Mouse (Mus musculus) kidney, embryonic 14.5 days (tissue): ENCODE measurements around the gene Slc1a2. TPM values are rescaled to one million over a fixed set of nuclear protein-coding genes. Genes with fewer than 3 reads are reported as not detected.
A peak's percentile ranks its signal among the peaks of the same experiment; 100 is the strongest.

Experiments
- ATAC-seq: fragments of 200-750 bp; cut with Nextera tagmentation; 2 replicates; pipeline ENCODE4 v1.8.0; 2017; ENCODE audit warnings: moderate number of reproducible peaks, mild to moderate bottlenecking, moderate TSS enrichment, moderate library complexity; ENCODE audit not compliant: low FRiP score, low TSS enrichment
- H3K27ac ChIP-seq: fragments of 300-500 bp; sonication (generic); 2 replicates; pipeline ENCODE4 v1.5.1; 2014; ENCODE audit warnings: low read depth, mild to moderate bottlenecking, low read length, moderate library complexity, mixed read lengths
- H3K27me3 ChIP-seq: fragments of 300-500 bp; sonication (generic); 2 replicates; pipeline ENCODE4 v1.6.1; 2014; ENCODE audit warnings: mild to moderate bottlenecking, low read length; ENCODE audit not compliant: control insufficient read depth, insufficient read depth
- H3K36me3 ChIP-seq: fragments of 300-500 bp; sonication (generic); 2 replicates; pipeline ENCODE4 v1.6.1; 2014; ENCODE audit warnings: low read length, mixed read lengths; ENCODE audit not compliant: control insufficient read depth, insufficient read depth
- H3K4me1 ChIP-seq: fragments of 300-500 bp; sonication (generic); 2 replicates; pipeline ENCODE4 v1.6.1; 2014; ENCODE audit warnings: low read length, mixed read lengths; ENCODE audit not compliant: control insufficient read depth, insufficient read depth
- H3K4me2 ChIP-seq: fragments of 300-500 bp; sonication (generic); replicated peaks from 2 replicates; pipeline ENCODE4 v1.6.1; 2014; ENCODE audit warnings: low read depth, mild to moderate bottlenecking, low read length
- H3K4me3 ChIP-seq: fragments of 300-500 bp; sonication (generic); 2 replicates; pipeline ENCODE4 v1.5.1; 2014; ENCODE audit warnings: mild to moderate bottlenecking, low read length
- H3K9ac ChIP-seq: fragments of 300-500 bp; sonication (generic); 2 replicates; pipeline ENCODE4 v1.6.1; 2014; ENCODE audit warnings: low read depth, mild to moderate bottlenecking, low read length, moderate library complexity
- H3K9me3 ChIP-seq: fragments of 300-500 bp; sonication (generic); 2 replicates; pipeline ENCODE4 v1.6.1; 2016; ENCODE audit warnings: low read length; ENCODE audit not compliant: control insufficient read depth
- WGBS: fragments of 180-500 bp; shearing (Covaris S2); extraction: QIAGEN DNeasy Blood & Tissue Kit; methylation state at CpG from one replicate; pipeline ENCODE4 v1.1.7; 2014; 5-methylcytosine and 5-hydroxymethylcytosine counted together
- polyA plus RNA-seq: library from polyadenylated mRNA; unstranded; fragments of >200 nt; fragmentation: Nextera tagmentation; extraction: Ambion mirVana; gene quantifications from 2 replicates; pipeline ENCODE4 v1.2.1, GENCODE M21; 2014

Gene Slc1a2
- polyA plus RNA-seq, 1 experiment from 2014 or later: 0.14 TPM

- no peak overlapping the region for H3K9ac ChIP-seq
- H3K9me3 ChIP-seq: no peaks in the 10 kb centered on the region
- no peak overlapping the region for H3K4me3 ChIP-seq
- H3K27me3 ChIP-seq: no peaks in the 10 kb centered on the region
- H3K27ac ChIP-seq: no peak overlapping the region
- no peak for ATAC-seq
- no peak overlapping the region for H3K4me2 ChIP-seq
- no peaks in the 10 kb centered on the region for H3K4me1 ChIP-seq
- H3K36me3 ChIP-seq: no peaks in the 10 kb centered on the region
- 94% methylated on average over 1 of the region's 1 CpGs for WGBS
Observed at GRCm38 (mm10) chr2:102801899-102802298, 143.4 kb downstream of the Slc1a2 start.

GRCm38 (mm10) chr2:102804109-102804508 lies 145.7 kb downstream of the Slc1a2 start:
- Histone ChIP-seq H3K27me3 (no peaks in the 10 kb centered on the region), H3K4me1 (no peaks in the 10 kb centered on the region), H3K27ac (no peak overlapping the region), H3K4me3 (no peak overlapping the region), H3K4me2 (no peak overlapping the region), H3K9ac (no peak overlapping the region), H3K36me3 (no peaks in the 10 kb centered on the region), H3K9me3 (no peaks in the 10 kb centered on the region)
- 47% methylated on average over 2 of the region's 2 CpGs for WGBS
- ATAC-seq: no peak

GRCm38 (mm10) chr2:102805283-102805682 lies 146.8 kb downstream of the Slc1a2 start:
- Histone ChIP-seq H3K9ac (no peak overlapping the region), H3K27ac (no peak overlapping the region), H3K4me1 (no peaks in the 10 kb centered on the region), H3K36me3 (no peaks in the 10 kb centered on the region), H3K4me2 (no peak overlapping the region), H3K27me3 (no peaks in the 10 kb centered on the region), H3K9me3 (no peaks in the 10 kb centered on the region), H3K4me3 (no peak overlapping the region)
- WGBS: 85% methylated on average over 6 of the region's 6 CpGs
- ATAC-seq: no peak

GRCm38 (mm10) chr2:102805761-102806496 lies 147.5 kb downstream of the Slc1a2 start:
- Histone ChIP-seq H3K4me3 (no peak overlapping the region), H3K9ac (no peak overlapping the region), H3K27me3 (no peaks in the 10 kb centered on the region), H3K27ac (no peak overlapping the region), H3K36me3 (no peaks in the 10 kb centered on the region), H3K9me3 (no peaks in the 10 kb centered on the region), H3K4me2 (no peak overlapping the region), H3K4me1 (no peaks in the 10 kb centered on the region)
- ATAC-seq: no peak
- 85% methylated on average over 4 of the region's 4 CpGs for WGBS

GRCm38 (mm10) chr2:102807633-102808032 lies 149.2 kb downstream of the Slc1a2 start:
- H3K9ac ChIP-seq: no peak overlapping the region
- H3K9me3 ChIP-seq: no peaks in the 10 kb centered on the region
- H3K4me2 ChIP-seq: no peak overlapping the region
- no peak for ATAC-seq
- H3K27ac ChIP-seq: no peak overlapping the region
- no peaks in the 10 kb centered on the region for H3K4me1 ChIP-seq
- no peaks in the 10 kb centered on the region for H3K36me3 ChIP-seq
- H3K4me3 ChIP-seq: no peak overlapping the region
- no peaks in the 10 kb centered on the region for H3K27me3 ChIP-seq
- WGBS: 42% methylated on average over 3 of the region's 3 CpGs

- Histone ChIP-seq H3K27ac (no peak overlapping the region), H3K9me3 (no peaks in the 10 kb centered on the region), H3K9ac (no peak overlapping the region), H3K27me3 (no peaks in the 10 kb centered on the region), H3K4me3 (no peak overlapping the region), H3K4me1 (no peaks in the 10 kb centered on the region), H3K36me3 (no peaks in the 10 kb centered on the region), H3K4me2 (no peak overlapping the region)
- WGBS: 72% methylated on average over 1 of the region's 1 CpGs
- no peak for ATAC-seq
Observed at GRCm38 (mm10) chr2:102809436-102809835, 151.0 kb downstream of the Slc1a2 start.

GRCm38 (mm10) chr2:102812756-102813155 lies 154.3 kb downstream of the Slc1a2 start:
- H3K36me3 ChIP-seq: no peaks in the 10 kb centered on the region

GRCm38 (mm10) chr2:102815289-102815809 lies 156.9 kb downstream of the Slc1a2 start:
- 13% methylated on average over 6 of the region's 6 CpGs for WGBS

More at GRCm38 (mm10) chr2:102812756-102813155, 154.3 kb downstream of the Slc1a2 start:
- Histone ChIP-seq H3K27ac (no peak overlapping the region), H3K4me3 (no peak overlapping the region), H3K4me2 (no peak overlapping the region), H3K27me3 (no peaks in the 10 kb centered on the region), H3K9me3 (no peaks in the 10 kb centered on the region), H3K4me1 (peaks cover 6% of the 10 kb centered on the region; the same call in 1 of the 2 replicates), H3K9ac (no peak overlapping the region)
- 59% methylated on average over 4 of the region's 4 CpGs for WGBS
- ATAC-seq: no peak

GRCm38 (mm10) chr2:102820225-102820711 lies 161.8 kb downstream of the Slc1a2 start:
- Histone ChIP-seq H3K27ac (no peak overlapping the region), H3K4me3 (no peak overlapping the region), H3K36me3 (no peaks in the 10 kb centered on the region), H3K27me3 (no peaks in the 10 kb centered on the region), H3K9ac (no peak overlapping the region), H3K4me2 (no peak overlapping the region), H3K4me1 (peaks cover 6% of the 10 kb centered on the region; the same call in 1 of the 2 replicates), H3K9me3 (no peaks in the 10 kb centered on the region)
- ATAC-seq: peak; percentile 70; the same call in 1 of the 2 replicates
- WGBS: 47% methylated on average over 5 of the region's 5 CpGs

More at GRCm38 (mm10) chr2:102815289-102815809, 156.9 kb downstream of the Slc1a2 start:
- Histone ChIP-seq H3K4me1 (peaks cover 6% of the 10 kb centered on the region; the same call in 1 of the 2 replicates), H3K27ac (peak overlapping the region; percentile 55; the same call in 1 of the 2 replicates), H3K9ac (no peak overlapping the region), H3K4me3 (no peak overlapping the region), H3K9me3 (no peaks in the 10 kb centered on the region), H3K36me3 (no peaks in the 10 kb centered on the region), H3K27me3 (no peaks in the 10 kb centered on the region), H3K4me2 (no peak overlapping the region)
- ATAC-seq: peak; percentile 93
